Mouse (Mus musculus) bone marrow, adult 2 months (tissue): Measurements from ENCODE around the gene Mtmr4. TPM values are rescaled to one million over a fixed set of nuclear protein-coding genes. Genes with fewer than 3 reads are reported as not detected.

Source experiments
- H3K27ac ChIP-seq: fragments of 200-500 bp; 2 replicates; pipeline ENCODE4 v1.5.1; 2012; ENCODE audit warnings: low read depth, mild to moderate bottlenecking, control low read depth, inconsistent platforms, low read length; ENCODE audit not compliant: control insufficient read depth, poor library complexity, insufficient read depth
- H3K4me1 ChIP-seq: fragments of 200-500 bp; 2 replicates; pipeline ENCODE4 v1.6.1; 2011; ENCODE audit warnings: low read length; ENCODE audit not compliant: control insufficient read depth, insufficient read depth
- H3K4me3 ChIP-seq: fragments of 200-500 bp; replicated peaks from 2 replicates; pipeline ENCODE3; 2011; ENCODE audit warnings: mild to moderate bottlenecking, low read depth, low read length, control low read depth; ENCODE audit not compliant: control insufficient read depth
- CTCF ChIP-seq: fragments of 200-500 bp; IDR thresholded peaks from 2 replicates; pipeline ENCODE4 v1.5.1; 2011; ENCODE audit warnings: low read length, control low read depth; ENCODE audit not compliant: control insufficient read depth, insufficient read depth
- POLR2A ChIP-seq: fragments of 200-500 bp; IDR thresholded peaks from 2 replicates; pipeline ENCODE4 v1.6.1; 2011; ENCODE audit warnings: low read depth, mild to moderate bottlenecking, control low read depth, low read length, borderline replicate concordance; ENCODE audit not compliant: control insufficient read depth
- WGBS: fragments of 180-500 bp; shearing (Covaris S2); methylation state at CpG from one replicate; pipeline ENCODE4 v1.1.7; 2018; 5-methylcytosine and 5-hydroxymethylcytosine counted together
- polyA plus RNA-seq: library from polyadenylated mRNA; stranded (reverse); fragments of >200 nt; gene quantifications from 2 replicates; pipeline ENCODE4 v1.2.4, GENCODE M21; 2011; ENCODE audit warnings: low replicate concordance; ENCODE audit not compliant: missing spikeins, insufficient read depth, insufficient read length

The Mtmr4 gene
- polyA plus RNA-seq, 1 experiment = 9.0 TPM

DNA sequence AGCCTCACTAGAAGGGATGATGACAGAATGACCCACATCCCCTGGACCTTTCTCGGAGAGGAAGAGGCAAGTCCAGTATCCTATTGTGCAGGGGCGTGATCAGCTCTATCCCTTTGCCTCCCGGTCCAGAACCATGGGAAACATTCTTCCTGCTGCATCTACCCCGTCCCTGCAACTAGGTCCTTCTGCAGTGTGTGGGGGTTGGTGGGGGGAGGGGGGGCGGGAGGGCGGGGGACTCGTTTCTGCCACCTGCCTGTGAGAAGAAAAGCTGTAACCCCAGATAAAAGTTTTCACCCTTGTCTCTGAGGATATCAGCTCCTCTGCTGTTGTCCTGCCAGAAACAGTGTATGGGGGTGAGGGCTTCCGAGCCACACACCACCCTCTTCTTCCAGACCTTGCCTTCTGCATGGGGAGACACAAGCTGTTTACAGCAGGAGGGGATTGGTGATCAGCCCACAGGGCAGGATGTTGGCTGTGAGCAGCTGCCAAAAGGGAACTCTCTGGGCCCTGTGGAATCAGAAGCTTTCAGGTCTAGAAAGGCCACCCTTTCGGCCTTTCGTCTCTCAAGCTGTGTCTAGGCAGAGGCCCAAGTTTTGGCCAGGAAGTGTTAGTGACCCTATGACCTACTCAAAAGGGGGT is 12.9 kb upstream of the Mtmr4 start:
- Histone ChIP-seq H3K4me1 (no peaks in the 10 kb centered on the region; the same call in 1 of the 2 replicates), H3K4me3 (peak overlapping the region; percentile 62), H3K27ac (no peak overlapping the region)
- TF ChIP-seq CTCF = no peak
- TF ChIP-seq POLR2A = no peak
- WGBS = 12% methylated on average over 10 of the region's 10 CpGs

DNA sequence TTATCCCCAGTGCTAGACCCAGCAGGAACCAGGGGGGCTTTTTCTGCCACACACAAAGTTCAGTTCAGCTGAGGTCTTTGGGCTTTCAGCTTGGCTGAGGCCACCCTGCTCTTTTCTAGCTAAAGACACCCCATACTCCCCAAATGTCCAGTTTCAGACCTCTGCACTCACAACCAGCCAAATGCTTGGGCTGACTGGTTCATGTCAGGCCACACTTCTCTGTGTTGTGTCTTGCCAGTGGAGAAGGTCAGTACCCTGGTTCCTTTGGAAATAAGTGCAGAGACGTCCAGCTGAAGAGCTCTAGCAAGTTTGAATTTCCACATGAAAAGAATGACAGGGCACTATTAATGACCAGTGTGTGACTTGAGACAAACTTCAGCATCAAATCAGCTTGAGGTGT is 12.2 kb upstream of the Mtmr4 start:
- H3K4me3 ChIP-seq = no peak overlapping the region
- WGBS = 70% methylated on average over 1 of the region's 1 CpGs
- no peak for TF ChIP-seq CTCF
- TF ChIP-seq POLR2A = no peak
- no peaks in the 10 kb centered on the region; the same call in 1 of the 2 replicates for H3K4me1 ChIP-seq
- no peak overlapping the region for H3K27ac ChIP-seq

DNA sequence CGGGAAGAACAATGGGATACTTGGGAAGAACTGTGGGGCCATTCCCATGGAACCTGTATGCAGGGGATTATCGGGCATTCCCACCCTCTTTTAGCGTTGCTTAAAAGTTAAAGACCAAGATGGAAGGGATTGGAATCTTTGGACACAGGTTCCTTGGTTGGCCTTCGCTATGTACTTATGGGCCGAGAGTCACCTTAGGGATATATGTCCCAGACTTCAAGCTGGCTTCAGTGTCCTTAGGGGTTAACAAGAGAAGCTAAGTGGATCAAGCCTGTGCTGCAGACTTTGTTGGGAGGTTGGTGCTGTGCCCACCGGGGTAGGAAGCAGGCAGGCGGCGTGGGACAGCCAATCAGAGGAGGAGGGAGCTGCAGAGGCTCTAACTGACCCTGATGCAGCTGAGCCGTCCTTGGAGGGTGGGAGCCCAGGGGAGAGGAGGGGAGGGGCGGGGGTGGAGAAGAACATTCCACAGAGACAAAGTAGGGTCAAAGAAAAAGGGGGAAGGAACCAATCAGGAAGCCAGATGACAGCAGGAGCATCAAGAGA is 11.3 kb upstream of the Mtmr4 start:
- H3K4me3 ChIP-seq = no peak overlapping the region
- H3K4me1 ChIP-seq = no peaks in the 10 kb centered on the region; the same call in 1 of the 2 replicates
- no peak overlapping the region for H3K27ac ChIP-seq
- no peak for TF ChIP-seq CTCF
- no peak for TF ChIP-seq POLR2A
- 78% methylated on average over 10 of the region's 10 CpGs for WGBS

DNA sequence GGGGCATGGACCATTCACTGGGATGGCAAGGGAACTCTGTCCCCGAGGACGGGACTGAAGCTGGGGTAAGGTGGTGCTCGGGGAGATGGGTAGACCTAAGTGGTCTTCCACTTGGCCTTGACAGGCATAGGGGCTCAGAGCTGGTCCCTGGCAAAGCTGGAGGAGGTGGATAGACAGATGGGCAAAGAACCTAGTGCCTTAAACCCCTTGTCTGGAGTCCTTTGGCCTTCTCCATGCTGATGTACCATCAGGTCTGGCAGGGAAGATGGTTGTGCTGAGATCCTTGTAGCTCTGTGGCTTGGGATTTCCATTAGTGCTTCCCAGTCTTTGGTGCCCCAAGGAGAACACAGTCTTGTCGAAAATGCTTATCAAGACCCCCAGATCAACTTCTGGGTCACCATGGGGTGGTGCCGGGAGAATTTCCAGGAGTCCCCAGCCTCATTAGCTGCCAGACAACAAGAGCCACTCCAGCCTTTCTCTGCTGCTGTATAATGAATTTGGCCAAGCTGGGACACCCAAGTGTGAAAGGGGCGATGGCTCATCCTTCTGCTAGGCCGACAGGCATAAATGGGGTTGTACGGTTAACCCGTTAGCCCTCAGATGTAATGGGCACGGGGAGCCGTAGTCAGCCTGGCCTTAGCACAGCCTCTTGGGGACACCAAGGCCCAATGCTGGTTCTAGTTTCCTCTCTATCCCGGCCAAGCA is 10.6 kb upstream of the Mtmr4 start:
- Histone ChIP-seq H3K4me1 (no peaks in the 10 kb centered on the region; the same call in 1 of the 2 replicates), H3K27ac (no peak overlapping the region), H3K4me3 (no peak overlapping the region)
- TF ChIP-seq POLR2A (no peak), CTCF (no peak)
- WGBS = 89% methylated on average over 12 of the region's 12 CpGs

DNA sequence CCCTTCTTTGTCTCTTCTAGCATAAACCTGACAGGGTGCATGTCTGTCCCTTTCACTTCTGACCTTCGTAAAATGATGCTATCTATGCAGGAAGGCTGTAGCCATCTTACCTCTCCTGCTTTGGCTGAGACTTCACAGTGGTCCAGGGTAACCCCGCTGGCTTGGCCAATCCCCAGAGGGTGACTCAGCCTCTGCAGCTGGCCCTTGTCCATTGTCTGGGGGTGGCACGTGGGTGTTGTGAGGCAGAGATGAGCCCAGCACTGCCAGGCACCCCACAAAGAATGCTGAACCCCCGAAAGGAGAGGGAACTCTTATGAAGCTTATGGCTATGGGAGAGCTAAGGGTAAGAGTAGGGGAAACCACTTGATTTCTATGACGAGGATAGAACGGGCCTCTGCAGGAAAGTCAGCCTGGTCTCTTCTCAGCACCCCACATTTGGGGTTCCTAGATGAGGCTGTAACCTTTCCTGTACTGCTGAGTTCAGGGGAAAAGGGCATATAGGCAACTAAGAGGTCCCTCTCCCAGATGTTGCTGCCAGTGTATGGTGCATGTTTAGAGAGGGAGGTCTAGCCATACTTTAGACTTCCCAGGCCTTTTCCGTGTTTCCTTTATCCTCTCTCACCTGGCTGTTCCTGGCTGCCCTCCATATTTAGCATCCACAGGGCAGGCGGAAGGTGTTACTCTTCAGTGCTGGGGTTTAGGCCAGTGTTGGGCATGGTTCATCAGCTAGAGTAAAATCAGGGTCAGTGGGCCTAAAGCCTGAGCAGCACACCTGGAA is 9.8 kb upstream of the Mtmr4 start:
- Histone ChIP-seq H3K4me1 (no peaks in the 10 kb centered on the region; the same call in 1 of the 2 replicates), H3K4me3 (no peak overlapping the region), H3K27ac (no peak overlapping the region)
- TF ChIP-seq POLR2A (no peak), CTCF (no peak)
- 80% methylated on average over 8 of the region's 8 CpGs for WGBS

DNA sequence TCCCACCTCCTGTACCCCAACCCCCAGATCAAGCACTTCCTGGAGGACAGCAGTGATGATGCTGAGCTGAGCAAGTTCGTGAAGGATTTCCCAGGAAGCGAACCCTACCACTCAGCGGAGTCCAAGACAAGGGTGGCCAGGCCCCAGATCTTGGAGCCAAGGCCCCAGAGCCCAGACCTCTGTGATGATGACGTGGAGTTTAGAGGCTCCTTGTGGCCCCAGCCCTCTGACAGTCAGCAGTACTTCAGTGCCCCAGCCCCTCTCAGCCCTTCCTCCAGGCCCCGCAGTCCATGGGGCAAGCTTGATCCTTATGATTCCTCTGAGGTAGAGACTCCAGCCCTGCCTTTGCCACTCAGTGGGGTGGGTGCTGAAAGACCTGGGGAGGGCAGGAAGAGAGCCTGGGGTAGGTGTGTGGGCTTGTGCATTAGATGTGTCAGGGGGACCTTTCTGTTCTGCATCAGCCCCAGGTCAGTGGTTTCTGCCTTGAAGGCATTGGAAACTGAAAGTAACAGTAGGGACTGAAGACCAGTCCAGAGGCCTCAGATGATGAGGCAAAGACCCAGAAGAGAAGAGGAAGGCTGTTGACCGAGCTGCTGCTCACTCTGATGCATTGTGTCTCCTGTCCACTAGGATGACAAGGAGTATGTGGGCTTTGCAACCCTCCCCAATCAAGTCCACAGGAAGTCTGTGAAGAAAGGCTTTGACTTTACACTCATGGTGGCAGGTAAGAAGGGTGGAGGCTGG is 8.5 kb upstream of the Mtmr4 start:
- WGBS = 84% methylated on average over 6 of the region's 6 CpGs
- H3K4me3 ChIP-seq = no peak overlapping the region
- H3K4me1 ChIP-seq = no peaks in the 10 kb centered on the region; the same call in 1 of the 2 replicates
- no peak for TF ChIP-seq POLR2A
- no peak for TF ChIP-seq CTCF
- no peak overlapping the region for H3K27ac ChIP-seq

DNA sequence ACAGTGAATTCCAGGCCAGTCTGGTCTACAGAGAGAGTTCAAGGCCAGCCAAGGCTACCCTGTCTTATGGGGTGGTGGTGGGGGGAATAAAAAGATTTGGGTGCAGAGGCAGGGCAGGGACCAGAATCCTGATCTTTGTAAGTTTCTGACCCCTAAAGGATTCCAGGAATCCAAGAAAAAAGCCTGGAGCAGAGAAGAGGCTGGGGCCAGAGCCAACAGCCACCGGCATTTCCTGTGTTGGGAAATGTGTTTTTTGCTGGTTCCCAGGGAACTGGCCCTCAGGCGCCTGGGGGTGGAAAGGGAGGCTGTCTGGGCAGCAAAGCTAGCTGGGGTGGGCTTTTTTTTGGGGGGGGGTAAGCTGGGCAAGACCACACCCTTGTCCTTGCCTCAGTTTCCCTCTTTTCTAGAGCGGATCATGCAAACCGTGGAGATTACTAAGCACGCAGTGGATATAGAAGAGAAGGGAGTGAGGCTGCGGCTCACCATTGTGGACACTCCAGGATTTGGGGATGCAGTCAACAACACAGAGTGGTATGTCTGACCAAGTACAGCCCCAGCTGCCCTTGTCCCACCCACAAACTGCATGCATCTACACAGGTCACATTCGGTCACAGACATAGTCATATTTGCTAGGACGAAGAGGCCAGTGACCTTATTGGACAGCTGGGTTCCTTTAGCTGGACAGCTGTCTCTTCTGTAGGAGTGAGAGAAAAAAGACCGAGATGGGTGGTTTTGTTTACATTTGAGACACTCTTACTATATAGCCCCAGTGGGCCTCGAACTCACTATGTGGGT is 7.1 kb upstream of the Mtmr4 start:
- H3K27ac ChIP-seq = no peak overlapping the region
- TF ChIP-seq CTCF (no peak), POLR2A (no peak)
- H3K4me1 ChIP-seq = no peaks in the 10 kb centered on the region; the same call in 1 of the 2 replicates
- WGBS = 85% methylated on average over 10 of the region's 10 CpGs
- no peak overlapping the region for H3K4me3 ChIP-seq
